Mouse (Mus musculus) layer of hippocampus, adult 9-10 months (tissue): Measurements from ENCODE around the gene Ppp2r2d.
A peak's percentile ranks its signal among the peaks of the same experiment; 100 is the strongest.

Experiments
- DNase-seq: peaks from one replicate; pipeline ENCODE4 v3.0.0; 2022; ENCODE audit warnings: low spot score

Ppp2r2d gene

DNA sequence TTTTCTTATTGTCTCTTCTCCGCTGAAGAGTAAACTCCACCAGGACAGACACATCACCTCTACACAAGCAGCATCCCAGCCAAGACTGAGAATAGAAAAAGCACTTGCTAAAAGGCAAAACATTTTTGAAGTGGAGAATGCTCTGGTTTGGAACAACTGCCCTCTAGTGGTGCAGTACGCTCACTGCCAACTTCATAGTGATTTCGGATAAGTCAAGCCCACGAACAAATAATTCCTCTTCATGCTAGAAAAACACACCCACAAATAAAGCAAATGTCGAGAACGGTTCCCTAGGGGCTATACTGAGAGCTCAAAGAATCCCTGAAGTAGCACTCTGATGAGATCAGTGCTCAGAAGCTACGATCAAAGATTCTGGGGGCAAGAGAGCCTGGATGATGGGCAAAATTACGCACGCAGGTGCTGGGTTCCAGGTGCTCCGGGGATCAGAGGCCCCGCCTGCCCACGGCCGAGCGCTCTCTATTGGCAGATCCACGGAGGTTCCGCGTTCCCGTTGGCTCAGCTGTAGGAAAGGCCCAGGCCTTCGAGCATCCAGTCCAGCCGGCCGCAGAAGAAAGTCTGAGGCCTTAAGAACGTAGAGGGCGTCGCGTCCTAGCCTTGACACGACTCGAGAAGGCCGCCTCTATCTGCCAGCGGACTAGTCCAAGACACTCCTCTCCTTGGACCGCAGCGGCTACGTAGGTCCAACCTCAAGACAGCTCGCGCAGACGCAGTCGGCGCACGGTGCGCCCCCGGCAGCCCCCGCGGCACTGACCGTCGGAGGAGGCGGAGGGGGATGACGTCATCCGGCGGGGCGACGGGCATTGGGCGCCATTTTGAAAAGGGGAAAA lies at the start of gene Ppp2r2d, which contains the start of gene Mapk1ip1:
Gene Ppp2r2d (plus strand): TSS at position 536 of the 848 bp plus-strand sequence.
Gene Mapk1ip1 (minus strand): TSS at position 730 of the 848 bp plus-strand sequence.
- peak; percentile 90 for DNase-seq

DNA sequence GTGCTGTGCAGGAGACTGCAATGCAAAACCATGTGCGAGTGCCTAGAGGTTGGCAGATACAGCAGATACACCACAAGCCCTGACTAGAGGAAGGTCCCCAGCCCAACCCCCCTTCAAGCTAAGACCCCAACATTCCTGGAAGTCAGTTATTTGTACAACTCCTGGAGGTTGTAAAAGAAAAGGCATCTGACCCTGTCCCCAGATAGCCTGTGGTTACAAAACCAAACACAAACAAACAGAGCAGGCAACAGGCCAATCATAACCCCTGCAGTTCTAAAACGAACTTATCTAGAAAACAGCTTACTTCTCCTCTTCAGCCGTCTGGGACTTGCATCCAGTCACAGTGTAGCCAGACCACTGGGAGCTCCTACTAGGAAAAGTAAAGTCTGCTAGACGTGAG lies 42.5 kb upstream of the Ppp2r2d start:
- DNase-seq = no peak

- DNase-seq = no peak
Observed at GRCm38 (mm10) chr7:138807146-138807545, 38.7 kb upstream of the Ppp2r2d start.

GRCm38 (mm10) chr7:138813213-138813875 lies 32.5 kb upstream of the Ppp2r2d start:
- DNase-seq = no peak

- DNase-seq = no peak
Observed at GRCm38 (mm10) chr7:138818314-138818713, 27.6 kb upstream of the Ppp2r2d start.

- no peak for DNase-seq
Observed at GRCm38 (mm10) chr7:138824423-138824822, 21.5 kb upstream of the Ppp2r2d start.

- no peak for DNase-seq
Observed at GRCm38 (mm10) chr7:138824995-138825756, 20.7 kb upstream of the Ppp2r2d start.

GRCm38 (mm10) chr7:138827812-138828211 lies 18.1 kb upstream of the Ppp2r2d start:
- DNase-seq = no peak

GRCm38 (mm10) chr7:138835028-138835427 lies 10.9 kb upstream of the Ppp2r2d start:
- no peak for DNase-seq

GRCm38 (mm10) chr7:138840594-138841021 lies 5.3 kb upstream of the Ppp2r2d start:
- peak; percentile 84 for DNase-seq

- no peak for DNase-seq
Observed at GRCm38 (mm10) chr7:138841436-138842151, 4.3 kb upstream of the Ppp2r2d start.

DNA sequence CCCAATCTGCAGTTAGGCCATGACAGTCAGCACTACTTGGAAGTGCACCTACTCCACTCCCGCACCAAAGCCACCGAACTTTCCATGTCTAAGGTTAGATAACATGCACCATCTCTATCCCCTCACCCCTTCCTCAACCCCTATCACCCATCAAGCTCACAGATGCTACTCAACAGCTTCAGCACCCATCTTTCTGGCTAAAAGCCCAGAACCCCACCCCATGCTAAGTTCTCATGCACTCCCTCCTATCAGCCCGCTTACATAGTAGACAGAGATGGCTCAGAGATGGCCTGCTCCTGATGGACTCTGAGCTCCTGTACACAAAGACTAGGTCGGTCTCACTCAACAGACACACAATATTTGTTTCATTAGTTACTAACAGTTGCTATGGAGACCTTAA lies 2.5 kb upstream of the Ppp2r2d start:
- no peak for DNase-seq

DNA sequence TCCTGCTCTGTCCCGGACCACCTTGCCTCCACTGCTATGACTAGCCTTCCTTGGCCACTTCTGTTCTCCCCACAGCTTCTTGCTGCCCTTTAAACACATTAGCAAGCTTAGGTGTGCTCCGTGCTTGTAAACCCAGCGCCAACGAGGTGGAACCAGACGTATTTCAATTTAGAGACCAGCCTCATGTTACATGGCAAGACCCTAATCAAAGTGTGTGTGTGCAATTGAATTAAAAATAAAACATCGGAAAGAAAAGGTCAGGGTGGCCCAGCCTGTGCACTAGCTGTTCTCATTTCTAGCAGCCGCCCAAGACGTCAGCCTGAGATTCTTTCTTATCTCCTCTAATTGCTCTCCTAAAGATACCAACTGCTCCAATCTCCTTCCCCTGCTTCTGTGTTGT lies 768 bp upstream of the Ppp2r2d start:
- DNase-seq = no peak

- DNase-seq = no peak
Observed at GRCm38 (mm10) chr7:138846502-138846991, 668 bp downstream of the Ppp2r2d start.

DNA sequence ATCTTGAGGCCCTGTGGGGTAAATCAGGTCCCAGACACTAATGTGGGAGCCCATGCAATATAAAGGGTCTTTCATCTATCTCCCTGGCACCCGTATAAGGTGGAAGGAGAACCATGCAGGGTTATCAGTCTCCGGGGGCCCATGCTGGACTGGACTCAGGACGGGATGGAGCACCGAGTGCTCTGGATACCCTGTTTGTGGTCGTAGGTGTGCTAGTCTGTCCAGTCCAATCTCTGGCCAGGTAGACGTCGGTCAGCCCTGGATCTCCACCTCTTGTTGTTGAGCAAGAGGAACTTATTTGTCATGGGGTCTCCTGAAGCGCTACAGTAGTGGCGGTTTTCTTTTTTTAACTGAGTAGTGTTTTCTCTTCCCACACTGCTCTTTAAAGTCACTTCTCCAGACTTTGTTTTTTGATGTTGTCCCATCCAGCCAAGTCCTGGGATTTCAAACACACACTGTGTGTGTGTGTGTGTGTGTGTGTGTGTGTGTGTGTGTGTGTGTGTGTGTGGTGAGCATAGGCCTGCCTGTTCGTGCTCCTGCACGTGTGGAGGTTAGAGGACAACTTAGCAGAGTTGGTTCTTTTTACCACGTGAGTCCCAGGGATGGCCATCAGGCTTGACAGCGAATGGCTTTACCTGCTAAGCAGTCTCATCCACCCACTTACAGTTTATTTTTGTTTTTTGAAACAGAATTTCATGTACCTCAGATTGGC lies 1.6 kb downstream of the Ppp2r2d start:
- DNase-seq = no peak

GRCm38 (mm10) chr7:138848028-138848920 lies 2.4 kb downstream of the Ppp2r2d start:
- DNase-seq = no peak

- no peak for DNase-seq
Observed at GRCm38 (mm10) chr7:138850083-138850482, 4.2 kb downstream of the Ppp2r2d start.

GRCm38 (mm10) chr7:138853417-138854031 lies 7.6 kb downstream of the Ppp2r2d start:
- no peak for DNase-seq

GRCm38 (mm10) chr7:138854201-138854600 lies 8.3 kb downstream of the Ppp2r2d start:
- no peak for DNase-seq
